Mouse (Mus musculus): ENCODE measurements around the gene Cdk5. TPM values are rescaled to one million over a fixed set of nuclear protein-coding genes. Genes with fewer than 3 reads are reported as not detected.

Cdk5 gene
- total RNA-seq (2022): 10 to 100 TPM; 17.3 to 23.7 (median 19.1) TPM

- peak; percentile 99 for DNase-seq (ENCODE audit: low spot score)
Measured at GRCm38 (mm10) chr5:24423129-24424003, at the start of gene Cdk5, which contains the start of gene Slc4a2. Gene Cdk5, minus strand, starts transcription at chr5:24423530. Gene Slc4a2, plus strand, starts transcription at chr5:24423837.

GRCm38 (mm10) chr5:24470600-24470999, 47.3 kb upstream of the Cdk5 start:
- DNase-seq (ENCODE audit: low spot score): peak; percentile 70

GRCm38 (mm10) chr5:24466762-24467161, 43.4 kb upstream of the Cdk5 start:
- no peak for DNase-seq (ENCODE audit: low spot score)

- no peak for DNase-seq (ENCODE audit: low spot score)
Measured at GRCm38 (mm10) chr5:24455613-24456012, 32.3 kb upstream of the Cdk5 start.

GRCm38 (mm10) chr5:24455076-24455475, 31.7 kb upstream of the Cdk5 start:
- DNase-seq (ENCODE audit: low spot score): no peak

- no peak for DNase-seq (ENCODE audit: low spot score)
Measured at GRCm38 (mm10) chr5:24453985-24454303, 30.6 kb upstream of the Cdk5 start.

GRCm38 (mm10) chr5:24453283-24453984, 30.1 kb upstream of the Cdk5 start:
- no peak for DNase-seq (ENCODE audit: low spot score)

GRCm38 (mm10) chr5:24452691-24453233, 29.4 kb upstream of the Cdk5 start:
- DNase-seq (ENCODE audit: low spot score): no peak

- DNase-seq (ENCODE audit: low spot score): no peak
Measured at GRCm38 (mm10) chr5:24452030-24452690, 28.8 kb upstream of the Cdk5 start, which contains the start of gene Agap3. Gene Agap3, plus strand, starts transcription at chr5:24452177.

GRCm38 (mm10) chr5:24451264-24452029, 28.1 kb upstream of the Cdk5 start:
- DNase-seq (ENCODE audit: low spot score): peak; percentile 70

- DNase-seq (ENCODE audit: low spot score): peak; percentile 82
Measured at GRCm38 (mm10) chr5:24447624-24448298, 24.4 kb upstream of the Cdk5 start, which contains the start of gene Tmub1. Gene Tmub1, minus strand, starts transcription at chr5:24447854.

- DNase-seq (ENCODE audit: low spot score): no peak
Measured at GRCm38 (mm10) chr5:24446630-24447029, 23.3 kb upstream of the Cdk5 start.

- DNase-seq (ENCODE audit: low spot score): no peak
Measured at GRCm38 (mm10) chr5:24445428-24446080, 22.2 kb upstream of the Cdk5 start.

GRCm38 (mm10) chr5:24444746-24445427, 21.6 kb upstream of the Cdk5 start, which contains the start of gene Fastk:
Gene Fastk, minus strand, starts transcription at chr5:24445287.
- DNase-seq (ENCODE audit: low spot score): peak; percentile 92

GRCm38 (mm10) chr5:24443927-24444326, 20.6 kb upstream of the Cdk5 start:
- no peak for DNase-seq (ENCODE audit: low spot score)

GRCm38 (mm10) chr5:24443204-24443603, 19.9 kb upstream of the Cdk5 start:
- DNase-seq (ENCODE audit: low spot score): no peak

- no peak for DNase-seq (ENCODE audit: low spot score)
Measured at GRCm38 (mm10) chr5:24442029-24442428, 18.7 kb upstream of the Cdk5 start.

- no peak for DNase-seq (ENCODE audit: low spot score)
Measured at GRCm38 (mm10) chr5:24441187-24441586, 17.9 kb upstream of the Cdk5 start.

- DNase-seq (ENCODE audit: low spot score): no peak
Measured at GRCm38 (mm10) chr5:24433993-24434392, 10.7 kb upstream of the Cdk5 start.
